Mouse (Mus musculus) heart, postnatal 36 days (tissue): ENCODE measurements around the gene Tmem215. TPM values are rescaled to one million over a fixed set of nuclear protein-coding genes. Genes with fewer than 3 reads are reported as not detected.

Experiments used
- DNase-seq, 2 experiments: peaks; one replicate each; pipeline ENCODE4 v3.0.0; 2021 to 2022
- intact Hi-C: fragments of 180-260 bp; cut with DNase I; formaldehyde crosslinking; loops from one replicate; pipeline ENCODE4 v1.15.1; 2025
- total RNA-seq, 2 experiments: library from RNA; stranded (reverse); gene quantifications; 2 replicates each; pipeline ENCODE4 v1.2.3; 2021

Gene Tmem215
- total RNA-seq, result not detected

DNA sequence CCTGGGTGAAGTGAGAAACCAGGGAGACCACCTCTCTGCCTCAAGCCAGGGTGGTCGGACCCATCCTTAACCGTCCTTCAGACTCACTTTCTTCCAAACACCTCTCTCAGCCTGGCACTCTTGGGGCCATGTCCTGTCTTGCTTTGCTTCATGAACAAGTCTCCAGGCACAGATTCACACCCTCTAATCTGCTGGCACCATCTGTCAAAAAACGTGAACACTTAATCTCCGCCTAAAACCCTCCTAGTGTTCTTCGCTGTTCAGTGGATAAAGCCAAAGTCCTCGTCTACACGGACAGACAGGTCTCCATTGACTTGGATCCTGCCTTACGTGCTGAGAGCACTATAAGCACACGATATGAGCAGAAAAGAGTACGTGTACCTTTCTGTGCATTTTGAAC lies at the start of gene Tmem215:
Gene Tmem215 (plus strand): TSS at position 301 of the 400 bp plus-strand sequence.
- no peak for DNase-seq
- intact Hi-C loops, result no loop called here

DNA sequence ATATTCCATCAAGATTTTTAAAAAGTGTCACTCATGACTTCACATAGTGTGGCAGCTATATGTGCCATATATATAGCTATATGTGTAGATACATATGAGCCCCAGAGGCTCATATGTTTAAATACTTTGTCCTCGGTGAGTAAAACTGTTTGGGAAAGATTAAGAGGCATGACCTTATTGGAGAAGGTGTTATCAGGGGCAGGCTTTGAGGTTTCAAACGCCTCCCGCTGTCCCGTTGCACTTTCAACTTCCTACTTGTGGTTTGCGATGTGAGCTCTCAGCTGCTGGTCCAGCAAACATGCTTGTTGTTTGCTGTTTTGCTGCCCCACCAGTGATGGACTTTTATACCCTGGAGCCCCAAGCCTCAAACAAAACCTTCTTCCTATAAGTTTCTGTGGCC lies 40.1 kb upstream of the Tmem215 start:
- intact Hi-C loops, result no loop called here
- no peak for DNase-seq

DNA sequence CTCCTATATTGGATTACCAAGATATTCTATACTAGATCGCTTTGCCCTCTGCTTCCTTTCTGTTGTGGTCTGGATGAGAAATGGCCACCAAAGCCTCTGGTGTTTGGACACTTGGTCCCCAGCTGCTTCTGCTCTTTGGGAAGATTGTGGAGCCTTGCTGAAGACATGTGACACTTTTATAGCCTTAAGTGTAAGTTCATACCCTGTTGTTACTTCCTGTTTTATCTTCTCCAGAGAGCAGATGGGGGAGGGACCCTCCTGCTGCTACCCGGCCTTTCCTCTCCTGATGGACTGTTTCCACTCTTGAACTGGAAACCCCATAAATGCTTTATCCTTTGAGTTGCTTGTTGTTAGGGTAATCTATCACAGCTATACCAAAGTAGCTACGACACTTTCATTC lies 38.6 kb upstream of the Tmem215 start:
- intact Hi-C loops, result no loop called here
- no peak for DNase-seq

DNA sequence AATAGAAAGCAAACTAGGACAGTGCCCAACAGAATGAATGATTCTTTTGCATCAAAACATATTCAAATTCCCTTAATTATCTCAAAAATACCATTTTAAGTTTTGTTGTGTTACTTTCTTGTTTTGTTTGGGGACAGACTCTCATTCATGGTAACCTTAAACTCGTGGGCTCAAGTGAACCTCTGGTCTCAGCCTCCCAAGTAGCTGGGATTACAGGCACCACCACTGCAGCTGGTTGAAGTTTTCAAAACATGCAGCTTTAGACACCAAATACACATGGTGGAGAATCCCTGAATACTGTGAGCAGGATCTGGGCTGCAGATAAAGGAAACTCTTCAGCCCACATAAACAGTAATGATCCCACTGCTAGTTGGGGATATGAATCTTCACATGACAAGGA lies 37.6 kb upstream of the Tmem215 start:
- intact Hi-C loops, result no loop called here
- DNase-seq, result no peak

DNA sequence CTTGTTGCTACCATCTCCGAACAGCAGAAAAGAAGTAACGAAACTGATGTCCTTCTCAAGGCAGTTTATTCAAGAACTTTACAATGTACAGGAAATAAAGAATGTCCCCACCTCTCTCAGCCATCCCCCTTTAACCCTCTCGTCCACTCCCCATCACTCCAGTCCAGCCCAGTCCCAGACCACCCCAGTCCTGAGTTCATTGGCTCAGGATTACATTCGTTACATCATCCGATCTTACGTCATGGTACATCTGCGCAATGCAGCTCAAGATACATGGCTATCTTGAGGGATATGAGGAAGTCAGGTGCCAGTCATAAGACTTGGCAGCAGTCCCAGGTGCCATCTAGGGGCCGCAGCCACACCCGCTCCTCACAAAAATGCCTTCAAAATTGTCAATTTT lies 28.4 kb upstream of the Tmem215 start:
- intact Hi-C loops, result no loop called here
- no peak for DNase-seq

DNA sequence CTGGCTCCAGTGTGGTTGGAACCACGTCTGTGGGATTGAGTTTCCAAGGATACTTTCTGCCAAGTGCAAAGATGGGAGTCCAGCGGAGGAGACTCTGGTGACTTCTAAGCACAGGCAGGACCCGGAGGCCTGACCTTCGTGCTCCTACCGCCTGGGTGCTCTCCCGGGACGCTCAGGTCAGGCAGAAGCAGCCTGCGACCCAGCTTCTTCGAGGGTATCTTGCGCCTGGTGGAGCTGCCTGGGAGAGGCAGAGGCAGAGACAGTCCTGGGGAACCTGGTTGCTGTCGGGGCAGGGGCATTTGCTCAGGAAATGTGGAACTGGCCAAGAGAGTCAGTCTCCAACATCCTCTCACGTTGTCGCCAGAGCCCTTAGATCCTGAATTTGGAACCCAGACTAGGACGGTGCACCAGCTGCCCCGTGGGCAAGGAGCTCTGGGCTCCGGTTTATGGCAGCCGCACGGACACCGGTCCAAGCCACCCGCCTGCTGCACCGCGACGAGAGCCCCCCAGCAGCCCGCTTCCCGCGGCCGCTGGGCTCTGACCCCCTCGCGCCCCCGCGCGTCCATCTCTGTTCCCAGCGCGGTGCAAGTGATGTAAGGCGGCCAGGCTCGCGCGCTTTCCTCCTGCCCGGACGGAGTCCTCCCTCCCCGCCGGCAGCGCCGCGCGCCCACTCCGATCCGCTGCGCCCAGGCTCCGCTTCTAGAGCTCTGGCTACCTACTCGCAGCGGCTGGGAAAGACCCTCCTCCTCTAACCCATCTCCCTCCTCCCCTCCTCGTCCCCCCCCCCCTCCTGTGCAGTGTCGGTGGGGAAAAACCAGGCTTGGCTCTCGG lies 935 bp downstream of the Tmem215 start:
- intact Hi-C loops, result no loop called here
- peak in 1 of 2 experiments; percentile 2 for DNase-seq

DNA sequence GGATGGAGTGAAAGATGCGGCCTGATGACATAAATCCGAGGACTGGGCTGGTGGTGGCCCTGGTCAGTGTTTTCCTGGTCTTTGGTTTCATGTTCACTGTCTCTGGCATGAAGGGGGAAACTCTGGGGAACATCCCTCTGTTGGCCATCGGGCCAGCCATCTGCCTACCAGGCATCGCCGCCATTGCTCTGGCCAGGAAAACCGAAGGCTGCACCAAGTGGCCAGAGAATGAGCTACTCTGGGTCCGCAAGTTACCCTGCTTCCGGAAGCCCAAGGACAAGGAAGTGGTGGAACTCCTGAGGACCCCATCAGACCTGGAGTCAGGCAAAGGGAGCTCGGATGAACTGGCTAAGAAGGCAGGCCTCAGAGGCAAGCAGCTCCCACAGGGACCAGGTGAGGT lies 1.9 kb downstream of the Tmem215 start:
- intact Hi-C loops, result no loop called here
- no peak for DNase-seq

DNA sequence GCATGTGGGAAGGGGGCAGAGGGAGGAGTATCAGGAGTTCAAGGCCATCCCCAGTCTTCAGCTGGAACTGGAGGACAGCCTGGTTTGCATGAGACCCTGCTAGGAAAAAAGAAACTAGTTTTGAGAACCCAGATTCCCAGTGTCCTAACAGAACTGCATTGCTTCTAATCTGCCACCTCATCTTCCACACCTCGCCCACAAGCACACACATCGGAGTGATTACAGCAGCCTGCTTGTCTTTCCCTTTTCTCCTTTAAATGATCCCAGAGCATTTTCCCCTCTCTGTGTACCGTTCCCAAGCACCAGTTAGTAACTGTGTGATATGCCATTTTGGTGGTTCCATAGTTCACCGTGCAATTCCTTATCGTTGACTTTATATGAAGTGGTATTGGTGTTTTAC lies 6.0 kb downstream of the Tmem215 start:
- intact Hi-C loops, result no loop called here

DNA sequence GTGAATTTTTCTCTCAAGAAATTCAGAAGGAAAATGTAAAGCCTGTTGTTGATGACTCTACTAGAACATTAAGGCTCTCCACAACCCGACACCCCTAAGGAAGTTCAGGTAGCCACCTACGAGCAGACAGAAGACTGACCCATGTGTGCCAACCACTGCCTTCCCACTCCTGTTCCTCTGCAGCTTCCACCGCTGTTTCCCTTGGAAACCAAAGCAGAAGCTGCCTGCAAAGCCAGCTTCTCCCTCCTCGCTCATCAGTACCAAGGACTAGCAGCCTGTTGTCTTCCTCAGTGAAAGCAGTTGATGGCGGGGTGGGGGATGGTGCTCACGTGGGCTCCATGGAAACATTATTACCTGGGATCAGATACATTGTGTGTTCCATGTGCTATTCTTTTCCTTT lies 14.6 kb downstream of the Tmem215 start:
- no peak for DNase-seq
- intact Hi-C loops, result no loop called here

More for the DNA sequence above, 6.0 kb downstream of the Tmem215 start:
- no peak for DNase-seq

DNA sequence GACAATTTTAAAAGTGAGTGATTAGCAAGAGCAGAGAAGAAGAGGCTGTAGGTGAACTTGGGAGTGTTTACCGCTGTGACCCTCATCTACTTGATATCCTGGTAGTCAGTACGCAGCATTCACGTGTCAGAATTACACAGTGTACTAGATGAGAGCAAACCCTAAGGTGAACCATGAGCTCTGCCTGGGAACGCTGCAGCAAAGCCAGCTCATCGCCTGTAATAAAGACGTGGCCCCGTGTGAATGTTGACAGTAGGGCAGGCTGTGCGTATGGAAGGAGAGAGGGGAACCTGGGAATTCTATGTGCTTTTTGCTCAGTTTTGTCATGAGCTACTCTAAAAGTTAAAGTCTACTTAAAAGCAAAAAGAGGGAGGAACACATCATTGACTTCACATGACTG lies 19.8 kb downstream of the Tmem215 start:
- no peak for DNase-seq
- intact Hi-C loops, result no loop called here

DNA sequence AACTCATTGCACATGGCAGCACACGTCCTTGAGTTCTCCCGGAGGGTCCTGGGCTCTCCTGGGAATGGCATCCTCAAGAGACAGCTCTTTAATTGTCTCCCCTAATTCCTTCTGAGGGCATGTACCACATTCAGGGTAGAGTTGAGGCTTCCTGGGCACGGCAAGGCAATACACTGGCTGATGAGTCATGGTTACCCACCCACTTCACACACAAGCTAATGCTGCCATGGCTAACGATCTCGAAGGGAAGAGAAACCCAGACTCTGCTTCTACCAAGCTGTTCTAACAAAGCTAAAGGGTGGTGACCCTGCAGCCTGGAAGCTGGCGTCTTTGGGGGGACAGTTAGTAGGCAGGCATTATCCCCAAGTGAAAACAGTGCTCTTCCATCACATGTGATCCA lies 24.4 kb downstream of the Tmem215 start:
- intact Hi-C loops, result no loop called here
- no peak for DNase-seq

DNA sequence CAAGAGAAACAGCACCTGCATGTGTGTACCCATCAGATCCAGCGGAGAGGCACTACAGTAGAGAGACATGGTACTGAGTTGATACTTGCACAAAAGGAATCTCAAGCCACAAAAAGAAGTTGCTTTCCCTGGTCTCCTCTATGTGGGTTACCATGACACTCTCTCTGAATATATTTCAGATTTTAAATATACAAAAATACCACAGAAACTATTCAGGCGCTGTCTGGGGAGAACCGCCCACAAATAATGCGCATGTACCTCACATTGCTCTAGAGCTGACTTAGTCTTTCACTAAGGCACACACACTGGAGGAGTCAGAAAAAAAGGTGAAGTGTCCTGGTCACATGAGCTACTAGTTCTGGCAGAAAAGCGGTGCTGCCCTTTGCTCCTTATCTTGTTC lies 24.8 kb downstream of the Tmem215 start:
- no peak for DNase-seq
- intact Hi-C loops, result no loop called here

DNA sequence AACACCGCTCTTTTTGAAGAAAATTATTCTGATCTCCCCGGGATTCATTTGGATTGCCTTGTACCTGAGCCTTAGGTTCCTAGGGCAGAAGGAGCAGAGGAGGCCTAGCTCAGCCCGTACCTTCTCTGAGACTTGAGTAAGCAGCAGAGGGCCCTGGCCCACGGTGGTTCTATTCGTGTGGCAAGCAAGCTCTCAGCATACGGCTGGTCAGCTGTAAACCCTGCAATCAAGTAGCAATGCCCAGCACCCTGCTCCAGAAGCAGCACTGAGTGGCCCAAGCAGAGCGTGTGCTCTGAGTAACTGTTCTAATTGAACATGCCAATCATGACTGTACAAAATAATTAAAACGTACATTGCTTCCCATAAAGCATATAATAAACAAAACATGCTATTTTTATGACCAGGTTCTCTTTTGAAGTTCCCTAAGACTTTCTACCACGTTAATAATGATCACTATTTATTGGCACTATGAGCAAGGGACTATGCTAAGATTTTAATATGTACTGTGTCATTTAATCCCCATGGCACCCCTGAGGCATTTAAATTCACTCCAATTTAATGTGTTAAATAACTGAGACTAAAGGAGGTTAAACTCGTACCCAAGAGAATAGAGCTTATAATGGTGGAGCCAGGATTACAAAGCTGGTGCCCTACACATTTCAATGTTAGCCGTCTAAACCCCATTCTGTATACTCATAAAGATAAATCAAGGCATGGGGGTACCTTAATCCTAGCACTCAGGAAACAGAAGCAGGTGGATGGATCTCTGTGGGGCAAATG lies 28.0 kb downstream of the Tmem215 start:
- no peak for DNase-seq
- intact Hi-C loops, result no loop called here

DNA sequence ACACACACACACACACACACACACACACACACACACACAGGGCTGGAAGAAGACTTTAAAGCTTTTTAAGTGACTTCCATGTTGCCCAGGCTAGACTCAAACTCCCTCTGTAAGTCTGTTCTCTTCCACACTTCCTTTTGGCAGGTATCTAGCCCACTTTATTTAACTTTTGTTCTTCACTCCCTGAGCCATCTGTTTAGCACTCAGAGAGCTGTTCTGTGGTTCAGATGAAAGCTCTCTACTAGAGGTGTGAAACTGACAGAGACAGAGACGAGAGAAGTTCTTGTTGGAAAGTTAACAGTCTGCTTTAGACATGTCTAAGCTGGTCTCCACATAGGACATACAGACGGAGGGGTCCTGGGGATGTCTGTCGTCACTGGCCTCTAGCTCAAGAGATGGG lies 30.5 kb downstream of the Tmem215 start:
- no peak for DNase-seq
- intact Hi-C loops, result no loop called here

DNA sequence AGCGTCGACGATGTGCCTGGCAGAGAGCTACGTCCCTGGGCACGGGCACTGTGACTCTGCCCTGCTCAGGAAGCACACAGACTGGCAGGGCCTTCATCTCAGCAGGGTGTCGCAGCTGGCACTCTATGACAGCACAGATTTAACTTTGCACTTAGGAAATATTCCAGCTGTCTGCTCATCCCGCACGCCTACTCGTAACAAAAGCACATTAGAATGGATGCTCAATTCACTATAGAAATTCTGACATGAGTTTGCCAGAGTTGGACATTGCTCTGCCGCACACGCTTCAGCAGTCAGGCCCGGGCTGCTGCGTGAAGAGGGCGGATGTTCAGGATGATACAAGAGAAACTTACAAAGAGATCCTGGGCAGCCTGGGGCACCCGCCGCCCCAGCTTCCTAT lies 37.6 kb downstream of the Tmem215 start:
- intact Hi-C loops, result no loop called here
- DNase-seq, result no peak

DNA sequence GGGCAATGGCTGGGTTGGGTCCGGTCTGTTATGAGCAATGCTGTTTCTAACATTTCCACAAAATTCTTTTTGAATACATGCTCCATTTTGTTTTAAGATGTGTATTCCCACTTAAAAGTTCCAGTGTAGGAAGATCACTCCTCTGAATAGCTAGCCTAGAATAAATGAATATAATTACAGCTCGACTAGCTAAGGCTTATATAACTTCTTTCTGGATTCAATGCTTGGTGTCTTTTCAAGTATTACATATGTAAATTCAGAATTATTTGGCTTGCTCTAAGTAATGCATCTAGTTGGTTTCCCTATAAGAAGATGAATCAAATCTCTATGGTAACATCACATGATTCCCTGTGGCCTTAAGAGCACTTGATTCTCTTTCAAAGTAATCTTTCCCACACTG lies 41.3 kb downstream of the Tmem215 start:
- no peak for DNase-seq
- intact Hi-C loops, result no loop called here

DNA sequence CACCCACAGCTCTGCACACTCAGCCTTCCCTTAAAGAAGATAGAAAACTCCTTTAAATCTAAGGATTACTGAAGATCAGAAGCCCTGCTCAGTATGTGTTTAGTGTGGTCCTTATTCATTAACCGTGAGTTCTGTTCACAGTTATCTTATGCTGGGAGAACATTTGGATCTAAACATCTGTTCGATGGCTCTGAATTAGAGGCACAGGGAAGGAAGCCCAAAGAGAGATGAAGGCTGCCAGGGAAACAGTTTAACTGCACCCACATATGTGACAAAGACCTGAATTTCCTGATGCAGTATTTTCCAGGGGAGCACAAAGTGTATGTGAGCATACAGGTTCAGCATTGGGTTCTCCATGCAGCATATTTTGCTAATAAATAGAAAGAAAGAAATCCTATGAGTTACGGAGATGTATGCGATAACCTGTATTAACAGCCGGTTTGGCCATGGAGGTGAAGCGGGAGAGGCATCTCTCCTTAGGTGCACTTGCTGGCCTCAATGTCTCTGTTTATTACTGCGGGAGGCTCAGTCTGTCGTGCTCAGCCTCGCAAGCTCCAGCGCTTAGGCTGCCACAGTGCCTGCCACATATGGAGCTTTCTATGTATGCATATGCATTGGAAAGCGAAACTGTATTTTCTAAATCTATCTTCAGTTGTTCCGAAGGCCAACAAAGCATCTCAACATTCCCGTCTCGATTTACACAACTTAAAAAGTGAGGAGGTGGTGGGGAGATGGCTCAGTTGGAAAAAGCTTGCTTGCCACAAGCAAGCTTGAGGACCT lies 46.8 kb downstream of the Tmem215 start:
- no peak for DNase-seq
- intact Hi-C loops, result no loop called here
